Mouse (Mus musculus) bone marrow macrophage, adult 2 months (primary cell): ENCODE measurements around the gene Tmem199. TPM values are rescaled to one million over a fixed set of nuclear protein-coding genes. Genes with fewer than 3 reads are reported as not detected.
A peak's percentile ranks its signal among the peaks of the same experiment; 100 is the strongest.

ENCODE experiments used
- H3K27ac ChIP-seq: 2 replicates; pipeline ENCODE4 v1.5.1; 2012; ENCODE audit warnings: low read depth, low read length; ENCODE audit not compliant: insufficient read depth
- H3K4me1 ChIP-seq: 2 replicates; pipeline ENCODE4 v1.6.1; 2012; ENCODE audit warnings: low read length; ENCODE audit not compliant: control insufficient read depth, insufficient read depth
- H3K4me3 ChIP-seq: 2 replicates; pipeline ENCODE4 v1.5.1; 2012; ENCODE audit warnings: mild to moderate bottlenecking, low read length, moderate library complexity; ENCODE audit not compliant: insufficient read depth
- CTCF ChIP-seq: IDR thresholded peaks from 2 replicates; pipeline ENCODE4 v1.5.1; 2012; ENCODE audit warnings: low read depth, mild to moderate bottlenecking, low read length, moderate library complexity
- POLR2A ChIP-seq: IDR thresholded peaks from 2 replicates; pipeline ENCODE4 v1.6.1; 2012; ENCODE audit warnings: mild to moderate bottlenecking, low read depth, low read length, borderline replicate concordance
- polyA plus RNA-seq: library from polyadenylated mRNA; stranded (reverse); fragments of >200 nt; gene quantifications from 2 replicates; pipeline ENCODE4 v1.2.4, GENCODE M21; 2012; ENCODE audit not compliant: missing spikeins, insufficient read depth, insufficient read length

The Tmem199 gene
- polyA plus RNA-seq, 1 experiment: 21.9 TPM

- Histone ChIP-seq H3K4me3 (no peak overlapping the region), H3K27ac (no peak overlapping the region), H3K4me1 (peaks cover 6% of the 10 kb centered on the region; the same call in 1 of the 2 replicates)
- TF ChIP-seq CTCF: no peak
- TF ChIP-seq POLR2A: no peak
These were observed 12.9 kb upstream of the Tmem199 start for GRCm38 (mm10) chr11:78524838-78525237.

GRCm38 (mm10) chr11:78523241-78523955, 11.4 kb upstream of the Tmem199 start:
- Histone ChIP-seq H3K27ac (no peak overlapping the region), H3K4me1 (peaks cover 6% of the 10 kb centered on the region; the same call in 1 of the 2 replicates), H3K4me3 (no peak overlapping the region)
- no peak for TF ChIP-seq CTCF
- TF ChIP-seq POLR2A: no peak

- TF ChIP-seq POLR2A: no peak
- TF ChIP-seq CTCF: no peak
- Histone ChIP-seq H3K4me3 (no peak overlapping the region), H3K27ac (no peak overlapping the region), H3K4me1 (peaks cover 6% of the 10 kb centered on the region; the same call in 1 of the 2 replicates)
These were observed 10.6 kb upstream of the Tmem199 start for GRCm38 (mm10) chr11:78522481-78522997.

- peaks cover 6% of the 10 kb centered on the region; the same call in 1 of the 2 replicates for H3K4me1 ChIP-seq
- TF ChIP-seq POLR2A (no peak), CTCF (no peak)
These were observed 9.9 kb upstream of the Tmem199 start for GRCm38 (mm10) chr11:78521880-78522279.

GRCm38 (mm10) chr11:78518931-78519330, 7.0 kb upstream of the Tmem199 start:
- Histone ChIP-seq H3K27ac (no peak overlapping the region), H3K4me3 (no peak overlapping the region), H3K4me1 (no peaks in the 10 kb centered on the region)
- TF ChIP-seq CTCF (no peak), POLR2A (no peak)

More at GRCm38 (mm10) chr11:78521880-78522279, 9.9 kb upstream of the Tmem199 start:
- H3K27ac ChIP-seq: no peak overlapping the region
- no peak overlapping the region for H3K4me3 ChIP-seq

GRCm38 (mm10) chr11:78515549-78516325, 3.8 kb upstream of the Tmem199 start:
- peaks cover 9% of the 10 kb centered on the region for H3K4me1 ChIP-seq
- no peak overlapping the region for H3K27ac ChIP-seq
- H3K4me3 ChIP-seq: no peak overlapping the region
- TF ChIP-seq CTCF: 0 out of 2 replicates have a peak, but pooled peaks have one; percentile 27
- TF ChIP-seq POLR2A: no peak

- peak overlapping the region; percentile 86 for H3K4me3 ChIP-seq
- peaks cover 10% of the 10 kb centered on the region for H3K4me1 ChIP-seq
- no peak overlapping the region for H3K27ac ChIP-seq
- TF ChIP-seq CTCF (no peak), POLR2A (no peak)
These were observed 1.3 kb upstream of the Tmem199 start for GRCm38 (mm10) chr11:78513106-78513790.

GRCm38 (mm10) chr11:78509148-78509547, 2.8 kb downstream of the Tmem199 start:
- H3K27ac ChIP-seq: no peak overlapping the region
- H3K4me3 ChIP-seq: no peak overlapping the region
- peaks cover 28% of the 10 kb centered on the region for H3K4me1 ChIP-seq
- TF ChIP-seq POLR2A: no peak
- no peak for TF ChIP-seq CTCF

- Histone ChIP-seq H3K4me1 (peaks cover 22% of the 10 kb centered on the region), H3K27ac (peak overlapping the region; percentile 4; the same call in 1 of the 2 replicates), H3K4me3 (no peak overlapping the region)
- no peak for TF ChIP-seq CTCF
These were observed 6.5 kb downstream of the Tmem199 start for GRCm38 (mm10) chr11:78505430-78505829.
